Mouse (Mus musculus): Measurements from ENCODE around the gene Mpz. TPM values are rescaled to one million over a fixed set of nuclear protein-coding genes. Genes with fewer than 3 reads are reported as not detected.

Gene Mpz
- not detected in 4 replicates for total RNA-seq (2023)

DNA sequence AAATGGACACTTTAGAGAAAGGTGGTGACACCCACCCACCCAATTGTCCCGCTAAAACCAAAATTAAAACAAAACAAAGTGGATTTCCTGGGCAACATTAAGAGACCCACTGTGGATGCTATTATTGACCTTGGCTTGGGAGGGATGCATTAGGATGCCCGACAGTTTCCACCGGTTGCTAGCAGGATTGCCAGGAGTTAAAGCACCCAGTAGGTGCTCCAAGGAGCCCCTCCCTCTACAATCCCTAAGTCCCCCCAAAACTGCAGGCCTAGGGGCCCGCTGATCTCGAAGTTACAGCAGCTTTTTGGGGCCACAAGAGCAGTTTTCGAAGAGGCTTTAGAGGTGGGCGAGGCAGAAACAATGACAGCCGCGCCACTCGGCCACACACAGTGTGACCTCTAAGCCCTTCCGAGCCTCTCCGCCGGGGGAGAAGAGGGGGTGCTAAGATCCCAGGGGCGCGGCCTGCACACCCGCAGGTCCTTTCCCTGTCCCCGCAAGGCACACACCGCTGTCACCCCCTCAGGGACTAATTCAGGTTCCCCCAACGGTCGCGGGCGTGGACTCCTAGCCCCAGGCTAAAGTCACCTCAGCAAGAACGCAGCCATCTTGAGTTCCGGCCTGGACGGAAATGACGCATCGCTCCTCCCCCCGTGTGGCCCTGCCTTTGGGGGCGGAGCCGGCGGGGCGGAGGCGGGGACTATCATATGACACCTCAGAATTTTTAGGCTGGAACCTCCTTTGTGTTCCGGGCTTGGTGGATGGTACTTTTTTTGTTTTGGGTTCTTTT is at the start of gene Mpz, which contains the start of gene Sdhc:
Gene Mpz, plus strand, starts transcription at position 738 of the 787 bp plus-strand sequence.
Gene Sdhc, minus strand, starts transcription at position 630 of the 787 bp plus-strand sequence.

GRCm38 (mm10) chr1:171113873-171114299 is 36.6 kb upstream of the Mpz start, which contains the start of gene Cfap126:
TSS of gene Cfap126 (plus strand) at chr1:171113918.

DNA sequence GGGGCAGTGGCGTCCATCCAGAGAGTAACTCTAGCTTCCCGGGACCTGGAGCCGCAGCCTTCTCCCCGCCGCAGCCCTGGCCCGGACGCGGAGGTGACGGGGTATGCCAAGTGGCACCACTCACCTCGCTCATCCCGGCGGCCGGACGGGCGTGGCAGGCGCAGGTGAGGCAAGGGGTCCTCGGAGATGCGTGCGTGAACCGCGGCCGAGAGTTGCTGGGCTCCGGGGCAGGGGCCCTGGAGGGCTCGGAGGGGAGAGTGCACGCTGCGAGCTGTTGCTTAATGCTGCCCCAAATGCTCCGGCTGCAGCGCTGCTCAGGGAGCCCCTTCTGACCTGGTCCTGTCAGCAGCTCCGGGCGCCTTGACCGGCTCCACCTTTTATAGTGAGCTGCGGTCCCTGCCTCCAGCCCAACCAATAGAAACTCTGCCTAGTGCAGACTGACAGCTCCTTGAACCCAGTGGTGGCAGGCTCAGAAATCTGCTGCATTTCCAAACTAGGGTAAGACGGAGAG is 45.4 kb downstream of the Mpz start, which contains the start of gene Pcp4l1:
Gene Pcp4l1, minus strand, starts transcription at position 382 of the 511 bp plus-strand sequence.

Other genes with a start within 250 kb of the Mpz start
- 0.88 to 1.4 TPM (median 1.1 TPM) in 4 replicates for gene Fcrlb, start 237.8 kb upstream of the Mpz start, total RNA-seq (2023)
- 353 to 398 TPM (median 376 TPM) in 4 replicates for gene Fcrla, start 223.1 kb upstream of the Mpz start, total RNA-seq (2023)
- 212 to 233 TPM (median 218 TPM) in 4 replicates for gene Fcgr2b, start 174.2 kb upstream of the Mpz start, total RNA-seq (2023)
- gene Fcgr4, start 131.8 kb upstream of the Mpz start, total RNA-seq (2023) = 0.60 to 0.94 TPM (median 0.63 TPM) in 4 replicates
- gene Fcgr3, start 85.8 kb upstream of the Mpz start, total RNA-seq (2023) = 1.5 to 3.3 TPM (median 2.1 TPM) in 4 replicates
- 0.78 to 3.5 TPM (median 1.8 TPM) in 4 replicates for gene Cfap126, start 36.8 kb upstream of the Mpz start, total RNA-seq (2023)
- 82.0 to 92.2 TPM (median 86.4 TPM) in 4 replicates for gene Sdhc, start 108 bp upstream of the Mpz start, total RNA-seq (2023)
- gene Pcp4l1, start 45.6 kb downstream of the Mpz start, total RNA-seq (2023) = not detected in 4 replicates
- gene Nr1i3, start 63.3 kb downstream of the Mpz start, total RNA-seq (2023) = not detected in 4 replicates
- 17.1 to 22.3 TPM (median 20.0 TPM) in 4 replicates for gene Tomm40l, start 71.8 kb downstream of the Mpz start, total RNA-seq (2023)
- not detected in 4 replicates for gene Apoa2, start 74.3 kb downstream of the Mpz start, total RNA-seq (2023)
- 5.7 to 11.4 TPM (median 6.5 TPM) in 4 replicates for gene Fcer1g, start 83.7 kb downstream of the Mpz start, total RNA-seq (2023)
- gene Adamts4, start 99.7 kb downstream of the Mpz start, total RNA-seq (2023) = not detected in 4 replicates
- 116 to 133 TPM (median 123 TPM) in 4 replicates for gene Ndufs2, start 100.7 kb downstream of the Mpz start, total RNA-seq (2023)
- gene B4galt3, start 119.6 kb downstream of the Mpz start, total RNA-seq (2023) = 89.9 to 109 TPM (median 92.4 TPM) in 4 replicates
- gene Ppox, start 130.5 kb downstream of the Mpz start, total RNA-seq (2023) = 51.0 to 68.6 TPM (median 65.6 TPM) in 4 replicates
- gene Usp21, start 137.3 kb downstream of the Mpz start, total RNA-seq (2023) = 40.8 to 49.7 TPM (median 48.4 TPM) in 4 replicates
- 38.2 to 46.0 TPM (median 43.9 TPM) in 4 replicates for gene Ufc1, start 144.3 kb downstream of the Mpz start, total RNA-seq (2023)
- gene Dedd, start 178.4 kb downstream of the Mpz start, total RNA-seq (2023) = 32.7 to 39.6 TPM (median 35.9 TPM) in 4 replicates
- 23.9 to 28.3 TPM (median 26.2 TPM) in 4 replicates for gene Nit1, start 194.9 kb downstream of the Mpz start, total RNA-seq (2023)
- 66.0 to 73.1 TPM (median 70.7 TPM) in 4 replicates for gene Pfdn2, start 195.0 kb downstream of the Mpz start, total RNA-seq (2023)
- gene Klhdc9, start 210.1 kb downstream of the Mpz start, total RNA-seq (2023) = 0.47 to 0.63 TPM (median 0.48 TPM) in 3 of 4 replicates, not detected in the other
- gene Nectin4, start 219.4 kb downstream of the Mpz start, total RNA-seq (2023) = 0.57 to 0.72 TPM (median 0.69 TPM) in 4 replicates
- gene Arhgap30, start 238.2 kb downstream of the Mpz start, total RNA-seq (2023) = 292 to 309 TPM (median 301 TPM) in 4 replicates